Mouse (Mus musculus): Measurements from ENCODE around the gene Dock9. TPM values are rescaled to one million over a fixed set of nuclear protein-coding genes. Genes with fewer than 3 reads are reported as not detected.
A peak's percentile ranks its signal among the peaks of the same experiment; 100 is the strongest.

Dock9 gene
- polyA plus RNA-seq, 1 experiment from 2014 or later = 6.6 TPM

DNA sequence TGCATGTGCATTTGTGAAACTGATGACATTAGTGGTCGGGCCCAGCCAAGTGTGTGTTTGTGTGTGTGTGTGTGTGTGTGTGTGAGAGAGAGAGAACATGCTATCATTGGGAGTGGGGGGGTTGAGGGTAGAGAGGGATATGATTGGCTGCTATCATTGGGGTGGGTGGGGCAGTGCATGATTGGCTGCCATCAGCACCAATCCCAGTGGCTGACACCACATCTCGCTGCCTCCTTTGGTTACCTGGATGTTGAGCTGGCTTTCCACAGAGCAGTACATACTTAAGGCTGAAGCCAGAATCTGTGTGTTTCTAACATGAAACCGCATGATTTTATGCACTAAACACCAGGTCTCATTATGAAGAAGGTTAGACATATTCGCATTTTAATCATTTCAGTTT is 184.7 kb downstream of the Dock9 start:
- H3K36me3 ChIP-seq = 0 out of 2 replicates have a peak, but pooled peaks cover 3% of the 10 kb centered on the region
- WGBS = 82% methylated on average over 4 of the region's 4 CpGs

GRCm38 (mm10) chr14:121611533-121611932 is 186.1 kb downstream of the Dock9 start:
- Histone ChIP-seq H3K27ac (no peak overlapping the region), H3K9me3 (no peaks in the 10 kb centered on the region), H3K4me1 (peaks cover 28% of the 10 kb centered on the region), H3K27me3 (ENCODE audit: insufficient read depth, poor library complexity, severe bottlenecking) (no peaks in the 10 kb centered on the region), H3K4me3 (no peak overlapping the region), H3K36me3 (no peaks in the 10 kb centered on the region)
- no peak for DNase-seq (ENCODE audit: low spot score)
- WGBS = 47% methylated on average over 4 of the region's 4 CpGs

More for the DNA sequence above, 184.7 kb downstream of the Dock9 start:
- Histone ChIP-seq H3K27ac (no peak overlapping the region), H3K4me1 (peaks cover 19% of the 10 kb centered on the region), H3K4me3 (no peak overlapping the region), H3K9me3 (no peaks in the 10 kb centered on the region), H3K27me3 (ENCODE audit: insufficient read depth, poor library complexity, severe bottlenecking) (no peaks in the 10 kb centered on the region)
- no peak for DNase-seq (ENCODE audit: low spot score)

DNA sequence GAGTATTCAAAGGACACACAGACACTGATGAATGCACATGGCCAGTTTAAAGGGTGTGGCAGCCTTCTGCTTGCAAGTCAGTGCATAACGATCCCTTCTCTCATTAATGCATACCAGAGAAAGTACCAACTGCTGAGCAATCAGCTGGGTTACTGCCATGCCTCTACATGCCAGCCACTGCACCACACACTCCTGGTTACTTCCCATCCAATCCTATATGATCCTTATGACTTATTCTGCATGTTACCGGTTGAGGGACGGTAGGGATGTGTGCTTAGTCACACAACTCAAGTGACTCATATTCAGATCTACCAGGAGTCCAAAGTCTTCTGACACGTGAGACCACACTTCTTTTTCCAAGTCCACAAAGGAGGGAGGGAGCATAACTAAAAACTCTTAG is 186.5 kb downstream of the Dock9 start:
- Histone ChIP-seq H3K36me3 (no peaks in the 10 kb centered on the region), H3K27ac (no peak overlapping the region), H3K4me1 (peaks cover 32% of the 10 kb centered on the region), H3K27me3 (ENCODE audit: insufficient read depth, poor library complexity, severe bottlenecking) (no peaks in the 10 kb centered on the region), H3K9me3 (no peaks in the 10 kb centered on the region), H3K4me3 (no peak overlapping the region)
- no peak for DNase-seq (ENCODE audit: low spot score)
- WGBS = 88% methylated on average over 4 of the region's 4 CpGs

- DNase-seq (ENCODE audit: low spot score) = no peak
- Histone ChIP-seq H3K4me3 (peak overlapping the region; percentile 45), H3K4me1 (peaks cover 32% of the 10 kb centered on the region), H3K36me3 (no peaks in the 10 kb centered on the region), H3K27ac (peak overlapping the region; percentile 72), H3K9me3 (no peaks in the 10 kb centered on the region), H3K27me3 (ENCODE audit: insufficient read depth, poor library complexity, severe bottlenecking) (no peaks in the 10 kb centered on the region)
- WGBS = 8% methylated on average over 5 of the region's 5 CpGs
Observed at GRCm38 (mm10) chr14:121608522-121608921, 189.1 kb downstream of the Dock9 start.

DNA sequence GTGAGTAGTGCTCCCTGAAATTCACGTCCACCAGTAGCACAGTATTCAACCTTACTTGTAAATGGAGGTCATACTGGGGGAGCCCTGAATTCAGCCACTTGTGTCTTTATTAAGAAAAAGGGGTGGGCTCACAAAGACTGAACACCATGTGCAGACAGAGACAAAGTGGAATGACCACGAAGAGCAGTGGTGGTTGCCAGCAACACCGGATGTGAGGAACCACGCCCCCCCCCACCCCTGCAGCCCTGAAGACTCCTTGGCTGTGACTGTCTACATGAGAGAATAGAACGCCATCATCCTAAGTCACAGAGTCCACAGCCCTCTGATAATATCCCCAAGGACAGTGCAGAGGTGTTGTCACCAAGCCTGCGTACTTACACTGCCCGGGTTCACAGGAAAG is 191.2 kb downstream of the Dock9 start:
- Histone ChIP-seq H3K9me3 (no peaks in the 10 kb centered on the region), H3K27ac (0 out of 2 replicates have a peak overlapping the region, but pooled peaks have one; percentile 11), H3K27me3 (ENCODE audit: insufficient read depth, poor library complexity, severe bottlenecking) (no peaks in the 10 kb centered on the region), H3K4me3 (no peak overlapping the region), H3K36me3 (peaks cover 3% of the 10 kb centered on the region; the same call in 1 of the 2 replicates), H3K4me1 (peaks cover 25% of the 10 kb centered on the region)
- DNase-seq (ENCODE audit: low spot score) = no peak
- WGBS = 72% methylated on average over 7 of the region's 7 CpGs

DNA sequence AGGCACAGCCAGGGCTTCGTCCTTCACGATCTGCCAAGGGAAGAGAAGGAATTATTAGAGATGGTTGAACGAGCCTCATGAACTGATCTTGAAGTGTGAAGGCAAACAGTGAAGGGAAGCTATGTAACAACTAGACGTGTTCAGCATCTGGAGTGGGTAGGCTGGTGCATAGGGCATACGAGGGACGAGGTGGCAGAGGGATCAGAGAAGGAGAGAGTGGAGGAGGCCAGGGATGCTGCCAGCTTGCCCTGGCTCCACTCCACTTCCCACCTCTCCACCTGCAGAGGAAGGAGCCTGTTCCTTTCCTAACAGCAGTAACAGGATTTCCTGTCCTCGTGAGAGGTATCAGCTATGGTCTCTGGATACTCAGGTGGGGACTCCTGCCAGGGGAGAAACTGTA is 192.4 kb downstream of the Dock9 start:
- 82% methylated on average over 7 of the region's 7 CpGs for WGBS
- H3K27ac ChIP-seq = no peak overlapping the region
- no peak for DNase-seq (ENCODE audit: low spot score)
- peaks cover 3% of the 10 kb centered on the region; the same call in 1 of the 2 replicates for H3K36me3 ChIP-seq
- H3K27me3 ChIP-seq (ENCODE audit: insufficient read depth, poor library complexity, severe bottlenecking) = no peaks in the 10 kb centered on the region
- H3K4me3 ChIP-seq = no peak overlapping the region
- H3K9me3 ChIP-seq = no peaks in the 10 kb centered on the region
- peaks cover 20% of the 10 kb centered on the region for H3K4me1 ChIP-seq

DNA sequence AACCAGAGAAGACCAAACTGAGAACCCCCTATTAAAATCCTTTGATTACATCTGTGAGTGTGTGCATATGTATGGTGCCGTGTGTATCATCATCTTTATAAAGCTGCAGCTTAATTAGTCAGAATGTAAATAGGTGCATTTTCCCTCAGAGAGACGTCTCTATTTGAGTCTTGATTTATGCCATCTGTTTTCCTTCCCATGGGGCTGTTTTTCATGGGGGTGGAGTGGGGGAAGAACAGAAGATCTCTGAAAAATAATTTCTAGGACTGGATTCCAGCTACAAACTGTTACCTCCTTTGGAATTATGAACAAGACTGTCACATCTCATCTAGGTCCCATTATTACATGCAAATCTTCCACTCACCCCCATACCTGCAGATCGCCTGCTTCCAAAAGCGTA is 193.1 kb downstream of the Dock9 start:
- Histone ChIP-seq H3K4me3 (no peak overlapping the region), H3K27ac (no peak overlapping the region), H3K36me3 (peaks cover 3% of the 10 kb centered on the region; the same call in 1 of the 2 replicates), H3K4me1 (peaks cover 20% of the 10 kb centered on the region), H3K9me3 (no peaks in the 10 kb centered on the region), H3K27me3 (ENCODE audit: insufficient read depth, poor library complexity, severe bottlenecking) (no peaks in the 10 kb centered on the region)
- WGBS = 84% methylated on average over 4 of the region's 4 CpGs
- no peak for DNase-seq (ENCODE audit: low spot score)

GRCm38 (mm10) chr14:121602610-121603009 is 195.0 kb downstream of the Dock9 start:
- 82% methylated on average over 6 of the region's 6 CpGs for WGBS
- H3K4me3 ChIP-seq = no peak overlapping the region
- H3K36me3 ChIP-seq = peaks cover 3% of the 10 kb centered on the region; the same call in 1 of the 2 replicates
- no peaks in the 10 kb centered on the region for H3K27me3 ChIP-seq (ENCODE audit: insufficient read depth, poor library complexity, severe bottlenecking)
- no peak overlapping the region for H3K27ac ChIP-seq
- peaks cover 18% of the 10 kb centered on the region for H3K4me1 ChIP-seq
- DNase-seq (ENCODE audit: low spot score) = no peak
- H3K9me3 ChIP-seq = no peaks in the 10 kb centered on the region

DNA sequence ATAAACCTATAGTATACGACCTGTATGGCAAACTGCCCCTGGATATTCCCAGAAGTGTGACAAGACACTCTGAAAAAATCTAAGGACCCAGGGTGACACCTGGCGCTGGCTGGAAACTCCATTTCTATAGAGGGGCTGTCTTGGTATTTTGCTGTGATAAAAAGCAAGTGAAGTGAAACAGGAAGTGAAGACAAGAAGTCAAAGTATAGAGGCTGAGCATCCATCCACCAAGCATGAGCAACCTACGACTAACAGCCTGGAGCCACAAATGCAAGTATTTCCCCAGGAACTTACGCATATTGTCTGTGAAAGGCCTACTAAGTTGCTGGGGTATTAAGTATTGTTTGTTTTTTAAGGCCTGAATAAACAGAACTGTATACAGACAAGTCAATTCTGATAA is 197.1 kb downstream of the Dock9 start:
- Histone ChIP-seq H3K27ac (no peak overlapping the region), H3K9me3 (no peaks in the 10 kb centered on the region), H3K36me3 (peaks cover 5% of the 10 kb centered on the region; the same call in 1 of the 2 replicates), H3K27me3 (ENCODE audit: insufficient read depth, poor library complexity, severe bottlenecking) (no peaks in the 10 kb centered on the region), H3K4me3 (no peak overlapping the region), H3K4me1 (peaks cover 7% of the 10 kb centered on the region; the same call in 1 of the 2 replicates)
- 90% methylated on average over 4 of the region's 4 CpGs for WGBS
- no peak for DNase-seq (ENCODE audit: low spot score)

- 0 out of 2 replicates have a peak, but pooled peaks cover 3% of the 10 kb centered on the region for H3K36me3 ChIP-seq
- no peaks in the 10 kb centered on the region for H3K9me3 ChIP-seq
- 80% methylated on average over 6 of the region's 6 CpGs for WGBS
- peaks cover 30% of the 10 kb centered on the region for H3K4me1 ChIP-seq
- no peaks in the 10 kb centered on the region for H3K27me3 ChIP-seq (ENCODE audit: insufficient read depth, poor library complexity, severe bottlenecking)
- no peak for DNase-seq (ENCODE audit: low spot score)
- no peak overlapping the region for H3K4me3 ChIP-seq
- no peak overlapping the region for H3K27ac ChIP-seq
Observed at GRCm38 (mm10) chr14:121597073-121597472, 200.6 kb downstream of the Dock9 start.

- H3K27ac ChIP-seq = no peak overlapping the region
- H3K4me1 ChIP-seq = peaks cover 33% of the 10 kb centered on the region
- no peak overlapping the region for H3K4me3 ChIP-seq
- H3K36me3 ChIP-seq = 0 out of 2 replicates have a peak, but pooled peaks cover 3% of the 10 kb centered on the region
- H3K27me3 ChIP-seq (ENCODE audit: insufficient read depth, poor library complexity, severe bottlenecking) = no peaks in the 10 kb centered on the region
- DNase-seq (ENCODE audit: low spot score) = no peak
- H3K9me3 ChIP-seq = no peaks in the 10 kb centered on the region
- 70% methylated on average over 9 of the region's 9 CpGs for WGBS
Observed at GRCm38 (mm10) chr14:121596631-121597030, 201.0 kb downstream of the Dock9 start.

- Histone ChIP-seq H3K27me3 (ENCODE audit: insufficient read depth, poor library complexity, severe bottlenecking) (no peaks in the 10 kb centered on the region), H3K4me1 (peaks cover 42% of the 10 kb centered on the region), H3K9me3 (no peaks in the 10 kb centered on the region), H3K36me3 (0 out of 2 replicates have a peak, but pooled peaks cover 3% of the 10 kb centered on the region), H3K27ac (no peak overlapping the region), H3K4me3 (no peak overlapping the region)
- WGBS = 92% methylated on average over 5 of the region's 5 CpGs
- no peak for DNase-seq (ENCODE audit: low spot score)
Observed at GRCm38 (mm10) chr14:121594684-121595083, 203.0 kb downstream of the Dock9 start.

DNA sequence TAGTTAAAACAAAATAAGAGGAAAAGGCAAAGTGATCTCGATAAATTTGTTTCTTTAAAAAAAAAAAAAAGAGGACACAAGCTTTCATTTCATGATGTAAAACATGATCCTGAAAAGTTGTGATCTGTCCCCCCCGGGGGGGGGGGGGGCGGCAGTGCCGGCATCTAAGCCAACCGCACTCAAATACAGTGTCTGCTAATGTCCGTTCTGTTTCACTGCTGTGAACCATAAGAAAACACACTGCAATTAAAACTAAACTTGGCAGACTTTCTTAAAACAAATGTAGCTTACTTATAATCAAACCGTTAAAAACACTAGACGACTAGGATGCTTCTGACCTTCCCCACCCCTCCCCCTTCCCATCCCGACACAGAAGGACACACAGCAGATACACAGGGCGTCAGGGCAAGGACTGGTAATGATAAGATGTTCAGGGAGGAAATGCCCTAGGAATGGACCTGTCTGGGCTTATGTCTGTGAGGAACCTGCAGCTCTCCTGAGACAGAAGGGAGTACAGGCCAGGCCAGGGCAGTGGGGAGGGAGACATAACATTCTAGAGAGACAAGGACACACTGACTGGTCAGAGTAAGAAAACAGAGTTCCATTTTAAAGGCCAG is 204.2 kb downstream of the Dock9 start:
- 41% methylated on average over 10 of the region's 10 CpGs for WGBS
- Histone ChIP-seq H3K27ac (peak overlapping the region; percentile 69), H3K27me3 (ENCODE audit: insufficient read depth, poor library complexity, severe bottlenecking) (no peaks in the 10 kb centered on the region), H3K9me3 (no peaks in the 10 kb centered on the region), H3K4me1 (peaks cover 39% of the 10 kb centered on the region), H3K36me3 (0 out of 2 replicates have a peak, but pooled peaks cover 3% of the 10 kb centered on the region), H3K4me3 (no peak overlapping the region)
- no peak for DNase-seq (ENCODE audit: low spot score)

Measured in heart, embryonic 10.5 days (tissue).